Mouse (Mus musculus): Measurements from ENCODE around the gene Trmt5.

- TF ChIP-seq CTCF (IDR thresholded peaks at IDR 0.05; ENCODE audit: insufficient read depth, low read depth, low read length) (no peak), POLR2A (IDR thresholded peaks at IDR 0.05; ENCODE audit: insufficient read depth, low read depth, low read length) (no peak)
These were observed 8.4 kb upstream of the Trmt5 start for GRCm38 (mm10) chr12:73294884-73295283.

All from olfactory bulb, adult 2 months (tissue).